Comparison of ENCODE assay signal across 10 mouse cellular contexts in genomic region chr1:34068341-34068740, GRCm38 (mm10).
DNase-seq lines count a peak whose midpoint lies in the region; ATAC-seq and TF ChIP-seq lines count a peak whose summit lies in the region.
"Had no signal": no experiment of that assay in that cellular context is flagged by ENCODE, and none has a peak within 500 bp of the region (broad histone marks: within the 10 kb centered on the region; RNA-seq: fewer than 3 reads in every experiment).

No protein-coding gene starts in this region.

- H3K4me3 ChIP-seq in liver, embryonic 11.5 days (ENCODE audit: low read depth, low read length) = no peak overlapping the region
- no peak overlapping the region for H3K4me3 ChIP-seq in G1E (ENCODE audit: low read depth, low read length)
- H3K4me3 ChIP-seq: hindbrain, embryonic 15.5 days; limb, embryonic 12.5 days had no signal

- DNase-seq in embryo, embryonic 10 days (ENCODE audit: low spot score) = peak; percentile 33
- DNase-seq in embryo, embryonic 9.5 days (ENCODE audit: extremely low spot score) = no peak
- DNase-seq in liver (peak; percentile 21), G1E (ENCODE audit: low spot score) (no peak)
- DNase-seq in liver, embryonic 11.5 days (ENCODE audit: low spot score) = no peak
- DNase-seq in spleen, adult 18-20 months = no peak
- DNase-seq in gastrocnemius, adult 18-20 months (ENCODE audit: low spot score) = no peak

- no peak overlapping the region for H3K27ac ChIP-seq in liver, embryonic 11.5 days (ENCODE audit: low read depth, low read length)
- H3K27ac ChIP-seq: hindbrain, embryonic 15.5 days; limb, embryonic 12.5 days had no signal

- H3K9me3 ChIP-seq in liver, embryonic 11.5 days (ENCODE audit: control insufficient read depth, low read length) = no peaks in the 10 kb centered on the region
- no peaks in the 10 kb centered on the region for H3K9me3 ChIP-seq in G1E (replicated peaks)
- H3K9me3 ChIP-seq: hindbrain, embryonic 15.5 days; limb, embryonic 12.5 days had no signal

- no peak for ATAC-seq in liver, embryonic 11.5 days (replicated peaks; ENCODE audit: low FRiP score)
- no peak for ATAC-seq in G1E (ENCODE audit: extremely low read depth, insufficient number of reproducible peaks, low FRiP score, poor library complexity, severe bottlenecking)
- peak; percentile 57; the same call in 1 of the 2 replicates for ATAC-seq in megakaryocyte progenitor cell, adult 5-6 weeks (replicated peaks; ENCODE audit: poor library complexity)

- H3K27me3 ChIP-seq in liver, embryonic 11.5 days (replicated peaks; ENCODE audit: control insufficient read depth, insufficient read depth, low read length) = no peaks in the 10 kb centered on the region
- H3K27me3 ChIP-seq in G1E (ENCODE audit: insufficient read depth, low read length) = no peaks in the 10 kb centered on the region; the same call in 1 of the 2 replicates
- H3K27me3 ChIP-seq: hindbrain, embryonic 15.5 days; limb, embryonic 12.5 days had no signal

- 43% methylated on average over 5 of the region's 5 CpGs for WGBS in liver, embryonic 11.5 days

- H3K36me3 ChIP-seq in liver, embryonic 11.5 days (ENCODE audit: control insufficient read depth, insufficient read depth, low read length) = no peaks in the 10 kb centered on the region
- H3K36me3 ChIP-seq in G1E (replicated peaks) = no peaks in the 10 kb centered on the region
- H3K36me3 ChIP-seq: hindbrain, embryonic 15.5 days; limb, embryonic 12.5 days had no signal

- no peaks in the 10 kb centered on the region for H3K4me1 ChIP-seq in liver, embryonic 11.5 days (replicated peaks; ENCODE audit: control insufficient read depth, insufficient read depth, low read length)
- H3K4me1 ChIP-seq in G1E (ENCODE audit: insufficient read depth, low read depth, low read length) = no peaks in the 10 kb centered on the region

- no peak overlapping the region for H3K4me2 ChIP-seq in liver, embryonic 11.5 days
- H3K4me2 ChIP-seq: hindbrain, embryonic 15.5 days; limb, embryonic 12.5 days had no signal

- TF ChIP-seq CTCF in G1E (IDR thresholded peaks at IDR 0.05; ENCODE audit: low read depth, low read length) = peak; percentile 34; the same call in 1 of the 2 replicates

- no peak overlapping the region for H3K9ac ChIP-seq in liver, embryonic 11.5 days (ENCODE audit: low read depth, low read length)
- H3K9ac ChIP-seq: hindbrain, embryonic 15.5 days; limb, embryonic 12.5 days had no signal

Comparison
In these comparisons a context has a peak if more than half of its experiments do, and no peak if none do; other contexts are left out.
1. DNase-seq: peak in embryo, embryonic 10 days (single experiment) and liver (single experiment); none in embryo, embryonic 9.5 days (single experiment), liver, embryonic 11.5 days (single experiment), G1E (single experiment), spleen, adult 18-20 months (0 of 2) and gastrocnemius, adult 18-20 months (single experiment).